In the genomic region with DNA sequence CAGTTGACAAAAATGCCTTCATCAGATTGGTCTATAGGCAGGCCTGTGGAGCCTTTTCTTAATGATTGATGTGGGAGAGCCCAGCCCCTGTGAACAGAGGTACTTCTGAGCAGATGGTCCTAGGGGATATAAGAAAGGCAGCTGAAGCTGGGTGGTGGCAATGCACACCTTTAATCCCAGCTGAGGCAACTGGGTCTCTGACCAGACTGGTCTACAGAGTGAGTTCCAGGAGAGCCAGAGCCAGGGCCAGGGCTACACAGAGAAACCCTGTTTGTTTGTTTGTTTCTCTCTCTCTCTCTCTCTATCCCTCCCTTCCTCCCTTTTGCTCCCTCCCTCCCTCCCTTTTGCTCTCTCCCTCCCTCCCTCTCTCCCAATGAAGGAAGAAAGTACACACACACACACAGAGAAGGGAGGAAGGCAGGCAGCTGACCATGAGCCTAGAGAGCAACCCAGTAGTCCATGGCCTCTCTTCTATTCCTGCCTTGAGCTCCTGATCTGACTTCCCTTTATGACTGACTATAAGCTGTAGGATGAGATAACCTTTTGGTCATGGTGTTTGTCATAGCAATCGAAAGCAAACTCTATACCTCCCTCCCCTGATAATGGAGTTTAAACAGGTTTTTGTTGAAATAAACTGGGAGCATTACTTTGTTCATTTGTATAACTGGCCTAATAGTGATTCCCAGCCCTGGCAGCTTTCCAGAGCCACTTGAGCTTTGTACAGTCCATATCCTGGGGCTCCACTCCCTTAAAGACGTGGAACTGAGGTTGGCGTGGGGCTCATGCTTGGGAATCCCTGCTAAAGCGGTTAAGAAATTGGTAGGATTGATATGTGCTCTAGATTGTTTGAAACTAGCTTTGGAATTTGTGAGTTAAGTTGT, we compare ENCODE assay signal across 11 mouse cellular contexts. TPM values are rescaled to one million over a fixed set of nuclear protein-coding genes. Genes with fewer than 3 reads are reported as not detected.
DNase-seq lines count a peak whose midpoint lies in the region; ATAC-seq and TF ChIP-seq lines count a peak whose summit lies in the region.
"Had no signal": no experiment of that assay in that cellular context is flagged by ENCODE, and none has a peak within 500 bp of the region (broad histone marks: within the 10 kb centered on the region; RNA-seq: fewer than 3 reads in every experiment).

No protein-coding gene starts in this region.

- 76% methylated on average over 4 of the region's 4 CpGs for WGBS in kidney, embryonic 16.5 days
- 32% methylated on average over 4 of the region's 4 CpGs for WGBS in intestine, embryonic 14.5 days
- 19% methylated on average over 4 of the region's 4 CpGs for WGBS in small intestine, adult 2 months

- H3K36me3 ChIP-seq in kidney, embryonic 16.5 days (ENCODE audit: insufficient read depth, low read length), result no peaks in the 10 kb centered on the region
- H3K36me3 ChIP-seq in intestine, embryonic 14.5 days (ENCODE audit: control insufficient read depth, insufficient read depth, low read length), result no peaks in the 10 kb centered on the region
- no peaks in the 10 kb centered on the region for H3K36me3 ChIP-seq in small intestine, adult 2 months (ENCODE audit: control insufficient read depth, insufficient read depth, low read length)
- H3K36me3 ChIP-seq: heart, embryonic 15.5 days; hindbrain, embryonic 15.5 days; liver, embryonic 13.5 days had no signal

- H3K4me1 ChIP-seq in kidney, embryonic 16.5 days (ENCODE audit: insufficient read depth, low read length), result no peaks in the 10 kb centered on the region
- peaks cover 8% of the 10 kb centered on the region; the same call in 1 of the 2 replicates for H3K4me1 ChIP-seq in intestine, embryonic 14.5 days (replicated peaks; ENCODE audit: control insufficient read depth, insufficient read depth, low read length)
- peaks cover 11% of the 10 kb centered on the region; the same call in 1 of the 2 replicates for H3K4me1 ChIP-seq in small intestine, adult 2 months (ENCODE audit: control insufficient read depth, insufficient read depth, insufficient read length, low read length)
- H3K4me1 ChIP-seq: heart, embryonic 15.5 days; liver, embryonic 13.5 days had no signal

- no peaks in the 10 kb centered on the region for H3K9me3 ChIP-seq in kidney, embryonic 16.5 days (ENCODE audit: low read length)
- no peaks in the 10 kb centered on the region for H3K9me3 ChIP-seq in intestine, embryonic 14.5 days (ENCODE audit: control insufficient read depth, low read length)
- H3K9me3 ChIP-seq: heart, embryonic 15.5 days; hindbrain, embryonic 15.5 days; liver, embryonic 13.5 days had no signal

- H3K27ac ChIP-seq in kidney, embryonic 16.5 days (ENCODE audit: low read length), result no peak overlapping the region
- no peak overlapping the region for H3K27ac ChIP-seq in intestine, embryonic 14.5 days (ENCODE audit: low read depth)
- peak overlapping the region; percentile 62 for H3K27ac ChIP-seq in small intestine, adult 2 months (ENCODE audit: insufficient read depth, low read depth, low read length)
- H3K27ac ChIP-seq: heart, embryonic 15.5 days; hindbrain, embryonic 15.5 days; liver, embryonic 13.5 days had no signal

- no peak overlapping the region for H3K4me2 ChIP-seq in kidney, embryonic 16.5 days (replicated peaks; ENCODE audit: low read depth, low read length)
- H3K4me2 ChIP-seq in intestine, embryonic 14.5 days (ENCODE audit: low read length), result no peak overlapping the region
- H3K4me2 ChIP-seq: heart, embryonic 15.5 days; hindbrain, embryonic 15.5 days; liver, embryonic 13.5 days had no signal

- no peak for ATAC-seq in kidney, embryonic 16.5 days (ENCODE audit: low FRiP score, low TSS enrichment)
- ATAC-seq in intestine, embryonic 14.5 days (replicated peaks; ENCODE audit: low FRiP score, low TSS enrichment, low read depth), result peak; percentile 83

- no peak overlapping the region for H3K4me3 ChIP-seq in kidney, embryonic 16.5 days (ENCODE audit: low read length)
- no peak overlapping the region for H3K4me3 ChIP-seq in intestine, embryonic 14.5 days (ENCODE audit: low read depth, low read length)
- H3K4me3 ChIP-seq in small intestine, adult 2 months (ENCODE audit: low read depth, low read length), result no peak overlapping the region
- H3K4me3 ChIP-seq: heart, embryonic 15.5 days; hindbrain, embryonic 15.5 days; liver, embryonic 13.5 days had no signal

- H3K9ac ChIP-seq in kidney, embryonic 16.5 days (replicated peaks; ENCODE audit: low read length), result no peak overlapping the region
- no peak overlapping the region for H3K9ac ChIP-seq in intestine, embryonic 14.5 days (ENCODE audit: low read length)
- H3K9ac ChIP-seq: heart, embryonic 15.5 days; hindbrain, embryonic 15.5 days; liver, embryonic 13.5 days had no signal

- no peak for TF ChIP-seq CTCF in small intestine, adult 2 months (IDR thresholded peaks at IDR 0.05; ENCODE audit: extremely low read depth, insufficient read length, insufficient replicate concordance, low read depth, low read length)

- peak; percentile 15 for DNase-seq in kidney, adult 11 months
- peak; percentile 66 for DNase-seq in intestine, embryonic 14.5 days (ENCODE audit: low spot score)
- DNase-seq in kidney, adult 9 months, result peak; percentile 55
- DNase-seq in layer of hippocampus, adult 8-10 months (ENCODE audit: low spot score in 2 of 2), result no peak
- DNase-seq in Muller cell, postnatal 12 days (ENCODE audit: inconsistent ontology term), result no peak
- DNase-seq: liver, embryonic 13.5 days had no signal

- no peaks in the 10 kb centered on the region for H3K27me3 ChIP-seq in kidney, embryonic 16.5 days (ENCODE audit: insufficient read depth, low read length)
- H3K27me3 ChIP-seq in intestine, embryonic 14.5 days (replicated peaks; ENCODE audit: control insufficient read depth, insufficient read depth, low read length), result no peaks in the 10 kb centered on the region
- H3K27me3 ChIP-seq in small intestine, adult 2 months (ENCODE audit: control insufficient read depth, insufficient read depth, low read length), result no peaks in the 10 kb centered on the region
- H3K27me3 ChIP-seq: heart, embryonic 15.5 days; hindbrain, embryonic 15.5 days had no signal

- TF ChIP-seq POLR2A in small intestine, adult 2 months (IDR thresholded peaks at IDR 0.05; ENCODE audit: low read depth, low read length), result no peak

RNA-seq across cellular contexts. Expression of a gene that starts 17.3 kb away (rescaled TPM):
- polyA plus RNA-seq in kidney, embryonic 16.5 days (2015; fragmentation: Nextera tagmentation; extraction: Ambion mirVana), result 1.6 and 2.1 TPM in 2 replicates
- 1.0 and 1.4 TPM in 2 replicates for polyA plus RNA-seq in intestine, embryonic 14.5 days (2014; fragmentation: Nextera tagmentation; extraction: Ambion mirVana)
- polyA plus RNA-seq in small intestine, adult 2 months (2012; rRNA removed), result 8.1 and 14.7 TPM in 2 replicates
- 10 to 100 TPM; 14.5 to 17.4 (median 16.1) TPM for total RNA-seq in layer of hippocampus, adult 8-10 months (2022)
- total RNA-seq: MEL had no signal

Comparison
In these comparisons a context has a peak if more than half of its experiments do, and no peak if none do; other contexts are left out.
1. DNase-seq: peak in kidney, adult 11 months (single experiment), intestine, embryonic 14.5 days (single experiment) and kidney, adult 9 months (single experiment); none in layer of hippocampus, adult 8-10 months (0 of 2) and Muller cell, postnatal 12 days (single experiment).